Mouse (Mus musculus): Measurements from ENCODE around the gene Tnik. TPM values are rescaled to one million over a fixed set of nuclear protein-coding genes. Genes with fewer than 3 reads are reported as not detected.

The Tnik gene
- polyA plus RNA-seq, 1 experiment from 2014 or later, result 10.3 TPM

DNA sequence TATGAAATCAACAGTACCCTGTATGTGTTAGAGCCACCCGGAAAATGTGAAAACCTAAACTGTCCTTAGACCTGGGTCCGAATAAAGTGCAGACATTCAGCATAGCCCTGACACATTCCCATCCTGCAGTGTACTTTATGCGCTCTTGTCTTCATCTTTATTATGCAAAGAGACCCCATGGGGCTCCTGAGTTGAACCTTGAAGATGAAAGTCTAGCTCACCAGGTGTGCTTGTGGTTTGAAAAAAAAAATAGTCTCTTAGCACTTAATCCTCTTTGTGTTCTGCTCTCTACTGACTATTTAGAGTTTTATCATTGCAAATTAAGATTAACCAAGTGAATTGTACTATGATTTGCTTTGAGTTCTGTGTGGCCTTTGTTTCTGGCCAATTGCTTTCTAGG is 389.6 kb downstream of the Tnik start:
- WGBS, result 82% methylated on average over 3 of the region's 3 CpGs
- no peak overlapping the region for H3K9ac ChIP-seq
- no peak overlapping the region for H3K4me2 ChIP-seq
- H3K4me3 ChIP-seq, result no peak overlapping the region
- H3K27me3 ChIP-seq, result no peaks in the 10 kb centered on the region
- no peak overlapping the region for H3K27ac ChIP-seq
- H3K4me1 ChIP-seq (replicated peaks), result no peaks in the 10 kb centered on the region
- H3K36me3 ChIP-seq, result no peaks in the 10 kb centered on the region
- H3K9me3 ChIP-seq (replicated peaks), result no peaks in the 10 kb centered on the region
- ATAC-seq (replicated peaks; ENCODE audit: insufficient number of reproducible peaks, insufficient read depth, low FRiP score, low read depth), result no peak

DNA sequence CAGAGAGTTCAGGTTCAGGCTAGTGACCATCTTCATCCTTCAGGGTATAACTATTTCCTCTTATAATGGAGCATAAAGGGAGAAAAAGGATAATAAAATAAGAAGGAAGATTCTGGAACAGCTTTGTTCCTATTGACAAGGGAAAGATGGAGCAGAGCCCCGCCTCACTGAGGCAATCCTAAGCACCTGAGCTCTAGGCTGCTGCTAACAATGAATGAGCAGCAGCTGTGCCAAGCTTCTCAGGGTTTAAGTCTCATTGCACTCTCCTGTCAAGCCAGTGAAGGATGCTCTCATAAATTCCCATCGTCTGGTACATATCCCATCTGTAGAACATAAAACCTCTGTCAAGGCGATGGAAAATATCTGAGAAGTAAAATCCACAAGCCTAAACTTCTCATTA is 390.0 kb downstream of the Tnik start:
- Histone ChIP-seq H3K4me2 (no peak overlapping the region), H3K9ac (no peak overlapping the region), H3K36me3 (no peaks in the 10 kb centered on the region), H3K27ac (no peak overlapping the region), H3K4me1 (replicated peaks) (no peaks in the 10 kb centered on the region), H3K4me3 (no peak overlapping the region), H3K9me3 (replicated peaks) (no peaks in the 10 kb centered on the region), H3K27me3 (no peaks in the 10 kb centered on the region)
- WGBS, result 80% methylated on average over 3 of the region's 3 CpGs
- ATAC-seq (replicated peaks; ENCODE audit: insufficient number of reproducible peaks, insufficient read depth, low FRiP score, low read depth), result no peak

DNA sequence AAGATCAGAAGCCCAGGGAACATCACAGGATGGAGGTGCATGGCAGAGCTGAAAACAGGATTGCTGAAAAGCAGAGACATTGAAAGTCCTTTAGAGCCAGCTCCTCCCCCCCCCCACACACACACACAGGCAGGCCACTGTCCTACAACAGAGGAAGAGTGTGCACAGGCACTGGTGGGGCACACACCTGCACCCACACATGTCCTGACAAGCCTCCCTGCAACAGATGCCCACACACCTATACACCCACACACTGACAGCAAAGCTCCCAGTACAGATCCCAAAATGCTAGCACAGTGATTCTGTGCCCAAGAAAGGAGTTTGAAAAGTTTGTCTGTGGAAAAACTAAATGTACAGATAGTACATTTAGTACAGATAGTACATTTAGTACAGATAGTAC is 391.7 kb downstream of the Tnik start:
- Histone ChIP-seq H3K27me3 (no peaks in the 10 kb centered on the region), H3K4me3 (no peak overlapping the region), H3K27ac (no peak overlapping the region), H3K9me3 (replicated peaks) (no peaks in the 10 kb centered on the region), H3K9ac (no peak overlapping the region), H3K4me1 (replicated peaks) (no peaks in the 10 kb centered on the region), H3K36me3 (no peaks in the 10 kb centered on the region), H3K4me2 (no peak overlapping the region)
- ATAC-seq (replicated peaks; ENCODE audit: insufficient number of reproducible peaks, insufficient read depth, low FRiP score, low read depth), result no peak

DNA sequence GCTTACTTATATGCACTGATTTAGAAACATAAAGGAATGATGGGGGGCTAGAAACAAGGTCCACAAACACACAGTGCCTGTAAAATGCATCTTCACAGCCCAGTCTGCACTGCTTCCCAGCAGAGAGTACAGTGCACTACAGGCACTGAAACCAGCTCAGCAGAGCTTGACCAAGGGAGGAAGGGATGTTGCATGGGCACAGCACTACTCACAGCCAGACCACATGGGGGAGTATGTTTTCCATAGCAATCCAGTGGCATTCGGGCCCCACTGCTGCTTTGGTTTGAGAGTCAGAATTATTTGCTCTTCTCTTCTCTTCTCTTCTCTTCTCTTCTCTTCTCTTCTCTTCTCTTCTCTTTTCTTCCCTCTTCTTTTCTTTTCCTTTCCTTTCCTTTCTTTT is 395.3 kb downstream of the Tnik start:
- Histone ChIP-seq H3K27ac (no peak overlapping the region), H3K4me1 (replicated peaks) (no peaks in the 10 kb centered on the region), H3K4me3 (no peak overlapping the region), H3K27me3 (no peaks in the 10 kb centered on the region), H3K36me3 (no peaks in the 10 kb centered on the region), H3K9ac (no peak overlapping the region), H3K9me3 (replicated peaks) (no peaks in the 10 kb centered on the region), H3K4me2 (no peak overlapping the region)
- 54% methylated on average over 1 of the region's 1 CpGs for WGBS
- no peak for ATAC-seq (replicated peaks; ENCODE audit: insufficient number of reproducible peaks, insufficient read depth, low FRiP score, low read depth)

DNA sequence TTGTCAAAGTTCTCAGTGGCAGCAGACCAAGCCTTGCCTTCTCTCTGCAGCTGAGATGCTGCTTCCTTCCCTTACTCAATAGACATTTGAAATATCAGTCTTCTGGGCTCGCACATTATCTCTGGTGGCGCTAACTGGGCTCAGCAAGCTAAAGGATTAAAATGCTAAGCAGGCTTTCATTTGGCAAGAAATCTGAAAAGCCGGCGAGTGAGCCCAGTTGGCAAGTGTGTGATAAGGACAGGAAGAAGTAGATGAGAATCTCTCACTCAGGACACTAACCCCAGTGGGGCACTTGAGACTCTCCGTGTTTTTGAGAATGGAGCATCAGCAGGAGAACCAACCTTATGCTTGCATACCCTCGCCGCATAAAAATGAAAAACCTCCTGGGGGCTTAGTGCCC is 417.8 kb downstream of the Tnik start:
- no peak for ATAC-seq (replicated peaks; ENCODE audit: insufficient number of reproducible peaks, insufficient read depth, low FRiP score, low read depth)
- H3K9ac ChIP-seq, result no peak overlapping the region
- no peaks in the 10 kb centered on the region for H3K27me3 ChIP-seq
- no peaks in the 10 kb centered on the region for H3K4me1 ChIP-seq (replicated peaks)
- H3K4me2 ChIP-seq, result no peak overlapping the region
- no peaks in the 10 kb centered on the region for H3K36me3 ChIP-seq
- WGBS, result 44% methylated on average over 7 of the region's 7 CpGs
- H3K9me3 ChIP-seq (replicated peaks), result no peaks in the 10 kb centered on the region
- no peak overlapping the region for H3K4me3 ChIP-seq
- H3K27ac ChIP-seq, result no peak overlapping the region

DNA sequence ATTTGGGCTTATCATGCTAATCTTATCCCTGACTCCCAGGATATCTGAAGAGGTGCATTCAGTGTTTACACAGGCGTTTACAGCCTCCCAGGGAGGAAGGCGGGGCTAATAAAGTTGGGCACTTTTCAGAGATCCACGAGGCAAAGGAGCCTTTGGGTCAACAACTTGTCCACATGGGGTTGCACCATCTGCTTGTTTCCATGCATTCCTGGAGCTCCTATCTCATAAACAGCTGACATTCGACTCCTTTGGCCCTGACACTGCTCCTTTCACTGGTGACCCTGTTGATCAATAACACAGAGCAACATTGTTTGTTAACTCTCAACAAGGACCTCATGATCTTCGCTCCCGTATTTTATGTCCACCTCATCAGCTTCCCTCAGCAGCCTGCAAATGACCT is 418.9 kb downstream of the Tnik start:
- Histone ChIP-seq H3K4me2 (no peak overlapping the region), H3K27me3 (no peaks in the 10 kb centered on the region), H3K4me3 (no peak overlapping the region), H3K27ac (no peak overlapping the region), H3K4me1 (replicated peaks) (no peaks in the 10 kb centered on the region), H3K9ac (no peak overlapping the region), H3K36me3 (no peaks in the 10 kb centered on the region), H3K9me3 (replicated peaks) (no peaks in the 10 kb centered on the region)
- 41% methylated on average over 6 of the region's 6 CpGs for WGBS
- ATAC-seq (replicated peaks; ENCODE audit: insufficient number of reproducible peaks, insufficient read depth, low FRiP score, low read depth), result no peak

DNA sequence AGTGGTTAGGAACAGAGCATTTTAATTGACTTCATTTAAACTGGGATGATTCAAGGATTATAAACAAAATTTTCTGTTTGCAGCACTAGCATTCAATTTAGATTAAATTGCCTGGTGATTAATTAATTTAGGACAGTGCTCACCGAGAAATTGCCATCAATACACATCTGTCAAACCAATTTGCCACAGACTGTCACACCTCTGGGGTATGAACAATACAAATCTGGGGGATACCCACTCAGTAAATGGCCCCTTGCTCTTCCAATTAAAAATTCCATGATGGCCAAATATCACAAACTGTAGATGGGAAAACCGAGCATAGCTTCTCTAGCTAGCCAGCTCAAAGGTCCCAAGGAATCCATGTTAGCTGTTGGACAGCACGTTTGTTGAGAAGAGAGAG is 419.4 kb downstream of the Tnik start:
- no peaks in the 10 kb centered on the region for H3K9me3 ChIP-seq (replicated peaks)
- 73% methylated on average over 3 of the region's 3 CpGs for WGBS

DNA sequence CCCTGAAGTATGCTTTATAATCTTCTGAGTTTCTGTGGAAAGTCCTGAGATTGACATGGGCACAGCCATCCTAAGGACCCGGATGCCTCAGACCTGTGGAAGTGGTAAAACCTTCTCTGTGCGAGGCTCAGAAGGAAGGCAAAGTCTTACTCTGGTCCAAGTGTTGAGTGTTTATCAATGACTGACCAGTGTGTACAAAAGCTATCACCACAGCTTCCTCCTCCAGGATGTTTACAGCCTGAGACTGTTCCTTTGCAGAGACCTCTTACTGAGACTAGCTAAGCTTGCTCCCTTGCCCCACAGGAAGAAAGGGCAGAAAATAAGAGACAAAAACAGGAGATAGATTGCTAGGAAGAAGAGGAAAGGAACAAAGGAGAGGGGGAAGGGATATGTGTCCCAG is 422.5 kb downstream of the Tnik start:
- no peak overlapping the region for H3K4me3 ChIP-seq
- no peaks in the 10 kb centered on the region for H3K9me3 ChIP-seq (replicated peaks)
- H3K9ac ChIP-seq, result no peak overlapping the region
- 55% methylated on average over 2 of the region's 2 CpGs for WGBS
- no peaks in the 10 kb centered on the region for H3K4me1 ChIP-seq (replicated peaks)
- H3K27me3 ChIP-seq, result no peaks in the 10 kb centered on the region
- H3K27ac ChIP-seq, result no peak overlapping the region
- no peak overlapping the region for H3K4me2 ChIP-seq
- H3K36me3 ChIP-seq, result no peaks in the 10 kb centered on the region
- no peak for ATAC-seq (replicated peaks; ENCODE audit: insufficient number of reproducible peaks, insufficient read depth, low FRiP score, low read depth)

More for the DNA sequence above, 419.4 kb downstream of the Tnik start:
- H3K4me3 ChIP-seq, result no peak overlapping the region
- H3K4me2 ChIP-seq, result no peak overlapping the region
- H3K27ac ChIP-seq, result no peak overlapping the region
- H3K9ac ChIP-seq, result no peak overlapping the region
- ATAC-seq (replicated peaks; ENCODE audit: insufficient number of reproducible peaks, insufficient read depth, low FRiP score, low read depth), result no peak
- no peaks in the 10 kb centered on the region for H3K27me3 ChIP-seq
- no peaks in the 10 kb centered on the region for H3K36me3 ChIP-seq
- no peaks in the 10 kb centered on the region for H3K4me1 ChIP-seq (replicated peaks)

DNA sequence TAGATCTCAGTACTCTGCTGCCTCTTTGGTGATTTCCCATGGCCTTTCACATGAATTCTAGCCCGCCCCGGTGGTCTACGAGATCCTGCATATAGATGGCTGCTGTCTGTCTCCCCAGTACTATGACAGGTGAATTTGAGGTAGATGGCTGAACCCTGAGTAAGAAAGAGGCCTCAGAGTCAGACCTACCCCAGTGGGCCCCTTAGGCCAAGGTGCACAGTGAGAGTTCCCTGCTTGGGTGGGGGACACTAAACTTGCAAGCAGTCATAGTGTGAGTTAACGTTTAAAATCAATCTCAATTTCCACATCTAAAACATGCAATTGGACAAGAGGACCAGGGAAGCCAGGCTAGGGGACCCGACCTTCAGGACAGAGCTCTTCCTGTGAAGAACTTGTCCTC is 431.8 kb downstream of the Tnik start:
- no peaks in the 10 kb centered on the region for H3K27me3 ChIP-seq
- H3K4me2 ChIP-seq, result no peak overlapping the region
- no peaks in the 10 kb centered on the region for H3K9me3 ChIP-seq (replicated peaks)
- 81% methylated on average over 5 of the region's 5 CpGs for WGBS
- H3K9ac ChIP-seq, result no peak overlapping the region
- ATAC-seq (replicated peaks; ENCODE audit: insufficient number of reproducible peaks, insufficient read depth, low FRiP score, low read depth), result no peak
- no peak overlapping the region for H3K4me3 ChIP-seq
- H3K27ac ChIP-seq, result no peak overlapping the region
- H3K36me3 ChIP-seq, result no peaks in the 10 kb centered on the region
- H3K4me1 ChIP-seq (replicated peaks), result no peaks in the 10 kb centered on the region

DNA sequence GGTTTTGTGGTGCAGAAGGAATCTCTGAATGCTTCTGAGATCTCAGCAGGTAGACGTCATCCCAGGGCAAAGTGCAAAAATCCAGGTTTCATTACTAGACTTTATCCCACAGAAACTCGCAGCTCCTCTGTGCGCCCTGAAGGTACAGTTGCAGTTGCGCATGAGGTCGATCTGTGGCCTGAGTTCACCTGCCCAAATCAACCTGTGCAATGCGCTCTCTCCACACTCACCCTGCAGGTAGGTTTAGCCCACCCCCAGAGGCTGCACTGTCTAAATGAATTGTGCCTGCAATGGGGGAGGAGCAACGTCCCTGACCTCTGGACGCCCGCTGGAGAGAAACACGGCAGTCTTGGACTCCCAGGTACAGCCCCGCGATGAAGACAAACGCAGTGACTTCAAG is 432.6 kb downstream of the Tnik start:
- H3K9me3 ChIP-seq (replicated peaks), result no peaks in the 10 kb centered on the region
- H3K27me3 ChIP-seq, result no peaks in the 10 kb centered on the region
- H3K27ac ChIP-seq, result no peak overlapping the region
- H3K4me3 ChIP-seq, result no peak overlapping the region
- H3K36me3 ChIP-seq, result no peaks in the 10 kb centered on the region
- no peak for ATAC-seq (replicated peaks; ENCODE audit: insufficient number of reproducible peaks, insufficient read depth, low FRiP score, low read depth)
- 75% methylated on average over 13 of the region's 13 CpGs for WGBS
- H3K4me1 ChIP-seq (replicated peaks), result no peaks in the 10 kb centered on the region
- H3K9ac ChIP-seq, result no peak overlapping the region
- H3K4me2 ChIP-seq, result 0 out of 2 replicates have a peak overlapping the region, but pooled peaks have one; percentile 27

DNA sequence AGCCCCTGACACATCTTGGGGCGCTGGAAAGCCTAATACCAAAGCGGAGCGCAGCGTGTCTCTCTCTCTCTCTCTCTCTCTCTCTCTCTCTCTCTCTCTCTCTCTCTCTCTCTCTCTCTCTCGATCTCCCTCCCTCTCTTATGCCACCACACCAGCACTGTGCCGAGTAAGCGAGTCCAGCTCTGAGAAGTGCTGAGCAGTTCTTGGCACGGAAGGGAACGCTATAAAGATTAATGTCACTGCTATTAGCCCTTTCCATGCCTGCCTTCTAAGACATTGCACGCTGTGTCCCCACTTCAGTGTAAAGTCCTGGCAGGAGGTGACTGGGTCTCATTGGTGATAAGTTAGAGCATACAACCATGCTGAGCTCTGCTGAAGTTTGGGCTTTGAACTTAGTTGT is 433.1 kb downstream of the Tnik start:
- Histone ChIP-seq H3K9ac (no peak overlapping the region), H3K27ac (no peak overlapping the region), H3K4me3 (no peak overlapping the region), H3K27me3 (no peaks in the 10 kb centered on the region), H3K36me3 (no peaks in the 10 kb centered on the region), H3K4me2 (peak overlapping the region; percentile 27; the same call in 1 of the 2 replicates), H3K9me3 (replicated peaks) (no peaks in the 10 kb centered on the region), H3K4me1 (replicated peaks) (no peaks in the 10 kb centered on the region)
- ATAC-seq (replicated peaks; ENCODE audit: insufficient number of reproducible peaks, insufficient read depth, low FRiP score, low read depth), result 0 out of 2 replicates have a peak, but pooled peaks have one; percentile 22
- 47% methylated on average over 10 of the region's 10 CpGs for WGBS

DNA sequence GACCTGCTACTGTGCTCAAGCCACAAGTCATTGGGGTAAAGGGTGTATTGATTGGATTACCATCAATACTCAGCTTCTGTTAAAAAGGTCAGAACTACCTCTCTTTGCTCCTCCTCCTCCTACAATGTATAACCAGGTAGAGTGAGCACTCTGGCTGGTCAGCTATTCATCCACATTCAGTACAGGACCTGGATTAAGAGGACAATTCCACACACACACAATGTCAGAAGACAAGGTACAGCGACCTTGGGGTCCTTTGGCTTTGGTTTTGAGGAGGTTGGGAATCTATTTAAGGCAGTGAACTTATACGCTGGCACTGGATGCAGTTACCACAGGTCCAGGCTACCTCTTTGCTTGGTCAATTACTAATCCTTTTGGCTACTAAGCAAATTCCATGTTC is 434.8 kb downstream of the Tnik start, which contains the start of gene Slc2a2:
Slc2a2 (plus strand) TSS at position 107 of the 400 bp plus-strand sequence.
- 70% methylated on average over 2 of the region's 2 CpGs for WGBS

More for the DNA sequence above, 434.8 kb downstream of the Tnik start, which contains the start of gene Slc2a2:
- no peaks in the 10 kb centered on the region for H3K36me3 ChIP-seq
- H3K27ac ChIP-seq, result no peak within 1 kb of the TSS
- no peak for ATAC-seq (replicated peaks; ENCODE audit: insufficient number of reproducible peaks, insufficient read depth, low FRiP score, low read depth)
- H3K4me3 ChIP-seq, result no peak within 1 kb of the TSS
- H3K9me3 ChIP-seq (replicated peaks), result no peaks in the 10 kb centered on the region
- H3K4me2 ChIP-seq, result no peak within 1 kb of the TSS
- no peak within 1 kb of the TSS for H3K9ac ChIP-seq
- no peaks in the 10 kb centered on the region for H3K4me1 ChIP-seq (replicated peaks)
- no peaks in the 10 kb centered on the region for H3K27me3 ChIP-seq
